ENCODE assay signal across 24 mouse cellular contexts in the genomic region with DNA sequence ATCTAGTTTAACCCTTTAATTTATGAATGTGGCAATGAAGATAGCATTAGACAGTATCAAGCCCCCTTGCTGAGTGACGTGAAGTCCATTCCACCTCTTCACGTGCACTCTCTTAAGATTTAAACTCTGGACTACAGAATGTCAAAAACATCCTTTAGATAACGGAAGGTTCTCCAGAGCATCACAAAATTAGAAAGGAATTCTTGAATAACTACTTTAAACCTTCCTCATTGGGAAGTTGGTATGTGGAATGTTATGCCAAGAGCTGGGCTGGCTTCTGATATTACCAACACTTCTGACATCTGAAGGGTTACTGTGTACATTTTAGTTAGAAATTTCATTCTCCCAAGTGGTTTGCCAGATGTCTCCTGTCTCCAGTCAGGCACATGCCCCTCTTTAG.
"Had no signal": no experiment of that assay in that cellular context is flagged by ENCODE, and none has a peak within 500 bp of the region (broad histone marks: within the 10 kb centered on the region; RNA-seq: fewer than 3 reads in every experiment).

No protein-coding gene starts in this region.

- ATAC-seq: forebrain, embryonic 15.5 days; forebrain, postnatal 0 days; hindbrain, postnatal 0 days; intestine, embryonic 16.5 days had no signal

- H3K9ac ChIP-seq: forebrain, embryonic 15.5 days; forebrain, postnatal 0 days; heart, embryonic 15.5 days; hindbrain, embryonic 13.5 days; hindbrain, embryonic 15.5 days; kidney, embryonic 15.5 days; limb, embryonic 13.5 days; limb, embryonic 15.5 days had no signal

- H3K36me3 ChIP-seq: forebrain, embryonic 15.5 days; heart, embryonic 15.5 days; hindbrain, embryonic 13.5 days; hindbrain, embryonic 15.5 days had no signal

- H3K4me1 ChIP-seq: kidney, embryonic 15.5 days had no signal

- DNase-seq: forebrain, postnatal 0 days; gastrocnemius, postnatal 14 days; gastrocnemius, postnatal 36 days; heart, adult 18-20 months; heart, postnatal 14 days; kidney, adult 11 months; kidney, adult 2 months; kidney, adult 9 months; kidney, postnatal 14 days; kidney, postnatal 36 days; layer of hippocampus, adult 9-11 months; layer of hippocampus, postnatal 36 days; left cerebral cortex, postnatal 4 days had no signal

- H3K4me3 ChIP-seq: forebrain, embryonic 15.5 days; heart, embryonic 15.5 days; hindbrain, embryonic 13.5 days; hindbrain, embryonic 15.5 days; kidney, embryonic 15.5 days; limb, embryonic 13.5 days; limb, embryonic 15.5 days had no signal

- H3K27ac ChIP-seq: forebrain, embryonic 15.5 days; heart, embryonic 15.5 days; hindbrain, embryonic 13.5 days; hindbrain, embryonic 15.5 days; hindbrain, postnatal 0 days; kidney, embryonic 15.5 days; kidney, postnatal 0 days; limb, embryonic 13.5 days; limb, embryonic 15.5 days had no signal

- H3K27me3 ChIP-seq: forebrain, embryonic 15.5 days; heart, embryonic 15.5 days; hindbrain, embryonic 13.5 days; hindbrain, embryonic 15.5 days; kidney, embryonic 15.5 days; limb, embryonic 13.5 days; limb, embryonic 15.5 days had no signal

- H3K9me3 ChIP-seq: forebrain, embryonic 15.5 days; heart, embryonic 15.5 days; hindbrain, embryonic 13.5 days; hindbrain, embryonic 15.5 days; kidney, embryonic 15.5 days; limb, embryonic 13.5 days; limb, embryonic 15.5 days had no signal

- H3K4me2 ChIP-seq: forebrain, embryonic 15.5 days; heart, embryonic 11.5 days; heart, embryonic 15.5 days; hindbrain, embryonic 13.5 days; hindbrain, embryonic 15.5 days; kidney, embryonic 15.5 days; limb, embryonic 13.5 days; limb, embryonic 15.5 days had no signal
